ENCODE assay signal across 10 mouse cellular contexts in genomic region chr10:81198230-81198629, GRCm38 (mm10). TPM values are rescaled to one million over a fixed set of nuclear protein-coding genes. Genes with fewer than 3 reads are reported as not detected.
DNase-seq lines count a peak whose midpoint lies in the region; ATAC-seq lines count a peak whose summit lies in the region.
"Had no signal": no experiment of that assay in that cellular context is flagged by ENCODE, and none has a peak within 500 bp of the region (broad histone marks: within the 10 kb centered on the region; RNA-seq: fewer than 3 reads in every experiment).

No protein-coding gene starts in this region.

- H3K4me1 ChIP-seq in liver, embryonic 12.5 days: peaks cover 36% of the 10 kb centered on the region
- peaks cover 60% of the 10 kb centered on the region for H3K4me1 ChIP-seq in heart, embryonic 15.5 days (replicated peaks)

- H3K27ac ChIP-seq in liver, embryonic 12.5 days: no peak overlapping the region
- peak overlapping the region; percentile 98 for H3K27ac ChIP-seq in heart, embryonic 15.5 days
- H3K27ac ChIP-seq: neural tube, embryonic 13.5 days had no signal

- H3K4me2 ChIP-seq in liver, embryonic 12.5 days: no peak overlapping the region
- H3K4me2 ChIP-seq in heart, embryonic 15.5 days: no peak overlapping the region
- H3K4me2 ChIP-seq: neural tube, embryonic 13.5 days had no signal

- no peaks in the 10 kb centered on the region for H3K9me3 ChIP-seq in liver, embryonic 12.5 days (replicated peaks)
- no peaks in the 10 kb centered on the region for H3K9me3 ChIP-seq in heart, embryonic 15.5 days (replicated peaks)
- H3K9me3 ChIP-seq: neural tube, embryonic 13.5 days had no signal

- H3K27me3 ChIP-seq in liver, embryonic 12.5 days (replicated peaks): peaks cover 70% of the 10 kb centered on the region
- H3K27me3 ChIP-seq in heart, embryonic 15.5 days: no peaks in the 10 kb centered on the region
- H3K27me3 ChIP-seq: Patski had no signal

- H3K4me3 ChIP-seq in liver, embryonic 12.5 days: no peak overlapping the region
- no peak overlapping the region for H3K4me3 ChIP-seq in heart, embryonic 15.5 days
- H3K4me3 ChIP-seq: neural tube, embryonic 13.5 days had no signal

- WGBS in liver, embryonic 12.5 days (ENCODE audit: insufficient replicate concordance): 2% methylated on average over 9 of the region's 9 CpGs
- WGBS in heart, embryonic 15.5 days: 2% methylated on average over 9 of the region's 9 CpGs

- peak; percentile 73 to 80 for DNase-seq in cerebellum, adult 18-20 months
- no peak for DNase-seq in cerebellum, adult 11 months
- DNase-seq in liver: peak; percentile 63
- DNase-seq in brain, adult 2 months (ENCODE audit: low read depth, low spot score): peak; percentile 75
- peak; percentile 78 for DNase-seq in lung, postnatal 14 days
- peak; percentile 71 for DNase-seq in thymus, postnatal 25 days

- H3K36me3 ChIP-seq in liver, embryonic 12.5 days: no peaks in the 10 kb centered on the region
- H3K36me3 ChIP-seq in heart, embryonic 15.5 days: no peaks in the 10 kb centered on the region
- H3K36me3 ChIP-seq: neural tube, embryonic 13.5 days had no signal

- ATAC-seq in liver, embryonic 12.5 days: no peak
- ATAC-seq in heart, embryonic 15.5 days (replicated peaks; ENCODE audit: insufficient number of reproducible peaks, insufficient read depth, low FRiP score, low read depth): no peak
- ATAC-seq: Patski had no signal

- no peak overlapping the region for H3K9ac ChIP-seq in liver, embryonic 12.5 days
- peak overlapping the region; percentile 36; the same call in 1 of the 2 replicates for H3K9ac ChIP-seq in heart, embryonic 15.5 days
- H3K9ac ChIP-seq: neural tube, embryonic 13.5 days had no signal

RNA-seq across cellular contexts. Expression of gene Nmrk2, which starts 3.6 kb away (rescaled TPM):
- not detected in 2 replicates for polyA plus RNA-seq in liver, embryonic 12.5 days (2016; fragmentation: Nextera tagmentation; extraction: Ambion mirVana)
- polyA plus RNA-seq in heart, embryonic 15.5 days (2015; fragmentation: Nextera tagmentation; extraction: Ambion mirVana): 7.3 and 9.1 TPM in 2 replicates
- polyA plus RNA-seq: neural tube, embryonic 13.5 days had no signal

RNA-seq across cellular contexts. Expression of gene 4930442H23Rik, which starts 14.6 kb away (rescaled TPM):
- not detected in 2 replicates for polyA plus RNA-seq in liver, embryonic 12.5 days (2016; fragmentation: Nextera tagmentation; extraction: Ambion mirVana)
- not detected in 2 replicates for polyA plus RNA-seq in heart, embryonic 15.5 days (2015; fragmentation: Nextera tagmentation; extraction: Ambion mirVana)
- polyA plus RNA-seq: neural tube, embryonic 13.5 days had no signal

RNA-seq across cellular contexts. Expression of gene Dapk3, which starts 15.4 kb away (rescaled TPM):
- polyA plus RNA-seq in liver, embryonic 12.5 days (2016; fragmentation: Nextera tagmentation; extraction: Ambion mirVana): 41.7 TPM in 2 replicates
- polyA plus RNA-seq in heart, embryonic 15.5 days (2015; fragmentation: Nextera tagmentation; extraction: Ambion mirVana): 38.4 and 43.1 TPM in 2 replicates

RNA-seq across cellular contexts. Expression of gene Eef2, which starts 21.8 kb away (rescaled TPM):
- 440 and 450 TPM in 2 replicates for polyA plus RNA-seq in liver, embryonic 12.5 days (2016; fragmentation: Nextera tagmentation; extraction: Ambion mirVana)
- 350 and 441 TPM in 2 replicates for polyA plus RNA-seq in heart, embryonic 15.5 days (2015; fragmentation: Nextera tagmentation; extraction: Ambion mirVana)

RNA-seq across cellular contexts. Expression of gene Pias4, which starts 30.5 kb away (rescaled TPM):
- polyA plus RNA-seq in liver, embryonic 12.5 days (2016; fragmentation: Nextera tagmentation; extraction: Ambion mirVana): 28.9 and 29.7 TPM in 2 replicates
- polyA plus RNA-seq in heart, embryonic 15.5 days (2015; fragmentation: Nextera tagmentation; extraction: Ambion mirVana): 29.1 and 41.6 TPM in 2 replicates
